Mouse (Mus musculus) kidney, postnatal 0 days (tissue): Measurements from ENCODE around the gene Hook1. TPM values are rescaled to one million over a fixed set of nuclear protein-coding genes. Genes with fewer than 3 reads are reported as not detected.
"Not testable (repeated sequence)": the region's sequence is repeated elsewhere in the genome, so short reads cannot be mapped to it uniquely, and the experiment has no call there.

Experiments used
- ATAC-seq: fragments of 200-750 bp; cut with Nextera tagmentation; replicated peaks from 2 replicates; pipeline ENCODE4 v1.8.0; 2017; ENCODE audit warnings: low read depth, moderate number of reproducible peaks, moderate TSS enrichment, moderate library complexity; ENCODE audit not compliant: low FRiP score
- DNase-seq: peaks from one replicate; pipeline ENCODE4 v3.0.0-alpha.2; 2016; ENCODE audit warnings: low spot score
- H3K27ac ChIP-seq: fragments of 300-500 bp; sonication (generic); 2 replicates; pipeline ENCODE4 v1.5.1; 2014; ENCODE audit warnings: mild to moderate bottlenecking
- H3K27me3 ChIP-seq: fragments of 300-500 bp; sonication (generic); 2 replicates; pipeline ENCODE4 v1.6.1; 2014; ENCODE audit warnings: low read length, mixed read lengths; ENCODE audit not compliant: insufficient read depth
- H3K36me3 ChIP-seq: fragments of 300-500 bp; sonication (generic); 2 replicates; pipeline ENCODE4 v1.6.1; 2014; ENCODE audit warnings: low read length, mixed read lengths; ENCODE audit not compliant: insufficient read depth
- H3K4me1 ChIP-seq: fragments of 300-500 bp; sonication (generic); replicated peaks from 2 replicates; pipeline ENCODE4 v1.6.1; 2014; ENCODE audit warnings: antibody characterized with exemption, low read length, mixed read lengths; ENCODE audit not compliant: insufficient read depth
- H3K4me2 ChIP-seq: fragments of 300-500 bp; sonication (generic); 2 replicates; pipeline ENCODE4 v1.6.1; 2014; ENCODE audit warnings: mild to moderate bottlenecking, low read length, moderate library complexity, mixed read lengths
- H3K4me3 ChIP-seq: fragments of 300-500 bp; sonication (generic); replicated peaks from 2 replicates; pipeline ENCODE4 v1.5.1; 2014; ENCODE audit warnings: low read depth, low read length
- H3K9ac ChIP-seq: fragments of 300-500 bp; sonication (generic); 2 replicates; pipeline ENCODE4 v1.6.1; 2014; ENCODE audit warnings: low read depth, low read length
- H3K9me3 ChIP-seq: fragments of 300-500 bp; sonication (generic); replicated peaks from 2 replicates; pipeline ENCODE4 v1.6.1; 2016; ENCODE audit warnings: low read length, inconsistent platforms, mixed read lengths
- CTCF ChIP-seq: IDR thresholded peaks from 2 replicates; pipeline ENCODE4 v1.5.1; 2016; ENCODE audit warnings: antibody characterized with exemption, low read depth, mild to moderate bottlenecking, moderate library complexity
- WGBS: fragments of 180-500 bp; shearing (Covaris S2); extraction: QIAGEN DNeasy Blood & Tissue Kit; methylation state at CpG from one replicate; pipeline ENCODE4 v1.1.7; 2014; 5-methylcytosine and 5-hydroxymethylcytosine counted together
- polyA plus RNA-seq: library from polyadenylated mRNA; unstranded; fragments of >200 nt; fragmentation: Nextera tagmentation; extraction: Ambion mirVana; gene quantifications from 2 replicates; pipeline ENCODE4 v1.2.1, GENCODE M21; 2015

The Hook1 gene
- polyA plus RNA-seq, 1 experiment from 2014 or later = 25.4 TPM

DNA sequence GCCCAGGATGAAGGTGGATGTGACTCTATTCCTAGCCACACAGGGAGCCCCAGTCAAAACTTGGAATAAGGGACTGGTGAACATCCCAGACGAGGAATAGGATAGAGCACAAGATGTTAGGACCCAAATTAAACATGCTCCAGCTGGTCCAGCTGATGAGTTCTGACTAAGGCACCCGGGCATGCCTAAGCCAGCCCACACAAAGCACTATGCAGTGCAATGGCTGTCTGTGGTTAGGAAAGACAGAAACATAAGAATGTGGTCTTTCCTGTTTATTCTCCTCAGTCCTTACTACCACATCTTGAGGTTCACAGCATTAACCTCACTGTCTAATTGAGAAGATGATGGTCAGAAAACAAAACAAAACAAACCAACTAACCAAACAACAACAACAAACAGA lies 35.7 kb upstream of the Hook1 start:
- TF ChIP-seq CTCF = no peak
- H3K9ac ChIP-seq = no peak overlapping the region
- DNase-seq = no peak
- no peak for ATAC-seq
- H3K27ac ChIP-seq = no peak overlapping the region
- H3K9me3 ChIP-seq = no peaks in the 10 kb centered on the region
- H3K27me3 ChIP-seq = no peaks in the 10 kb centered on the region
- no peak overlapping the region for H3K4me3 ChIP-seq
- no peaks in the 10 kb centered on the region for H3K36me3 ChIP-seq
- 54% methylated on average over 2 of the region's 2 CpGs for whole genome bisulfite sequencing
- H3K4me1 ChIP-seq = no peaks in the 10 kb centered on the region
- no peak overlapping the region for H3K4me2 ChIP-seq

DNA sequence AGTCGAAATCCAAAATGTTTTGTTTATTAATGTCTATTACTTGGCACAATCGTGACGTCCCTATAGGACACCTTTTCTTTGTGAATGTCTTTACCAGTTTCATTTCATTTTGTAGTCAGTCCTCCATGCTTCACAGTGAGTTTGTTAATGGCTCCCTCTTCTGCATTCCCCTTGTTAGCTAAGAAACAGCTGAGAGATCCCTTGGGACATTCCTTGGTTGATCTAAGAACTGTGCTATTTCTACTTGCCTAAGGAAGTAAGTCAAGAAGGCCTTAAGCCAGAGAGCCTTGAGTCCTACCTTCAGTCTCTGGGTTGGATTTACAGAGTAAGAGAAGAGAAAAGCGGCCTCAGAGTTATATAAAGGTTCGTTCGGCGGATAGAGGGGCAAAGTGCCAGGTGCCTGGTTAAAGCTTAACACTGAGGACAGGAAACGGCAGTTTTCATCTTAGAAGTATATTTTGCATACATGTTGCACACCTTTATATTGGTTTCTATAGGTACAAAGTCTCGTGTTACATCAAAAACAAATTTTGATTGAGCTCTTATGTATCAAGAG lies 33.2 kb upstream of the Hook1 start:
- DNase-seq (peak; percentile 30), ATAC-seq (peak; percentile 69; the same call in 1 of the 2 replicates)
- no peak overlapping the region for H3K4me3 ChIP-seq
- H3K27me3 ChIP-seq = no peaks in the 10 kb centered on the region
- no peaks in the 10 kb centered on the region for H3K4me1 ChIP-seq
- 63% methylated on average over 9 of the region's 9 CpGs for WGBS
- H3K36me3 ChIP-seq = no peaks in the 10 kb centered on the region
- H3K27ac ChIP-seq = peak overlapping the region; percentile 80
- no peak overlapping the region for H3K4me2 ChIP-seq
- H3K9ac ChIP-seq = no peak overlapping the region
- TF ChIP-seq CTCF = no peak
- H3K9me3 ChIP-seq = no peaks in the 10 kb centered on the region

DNA sequence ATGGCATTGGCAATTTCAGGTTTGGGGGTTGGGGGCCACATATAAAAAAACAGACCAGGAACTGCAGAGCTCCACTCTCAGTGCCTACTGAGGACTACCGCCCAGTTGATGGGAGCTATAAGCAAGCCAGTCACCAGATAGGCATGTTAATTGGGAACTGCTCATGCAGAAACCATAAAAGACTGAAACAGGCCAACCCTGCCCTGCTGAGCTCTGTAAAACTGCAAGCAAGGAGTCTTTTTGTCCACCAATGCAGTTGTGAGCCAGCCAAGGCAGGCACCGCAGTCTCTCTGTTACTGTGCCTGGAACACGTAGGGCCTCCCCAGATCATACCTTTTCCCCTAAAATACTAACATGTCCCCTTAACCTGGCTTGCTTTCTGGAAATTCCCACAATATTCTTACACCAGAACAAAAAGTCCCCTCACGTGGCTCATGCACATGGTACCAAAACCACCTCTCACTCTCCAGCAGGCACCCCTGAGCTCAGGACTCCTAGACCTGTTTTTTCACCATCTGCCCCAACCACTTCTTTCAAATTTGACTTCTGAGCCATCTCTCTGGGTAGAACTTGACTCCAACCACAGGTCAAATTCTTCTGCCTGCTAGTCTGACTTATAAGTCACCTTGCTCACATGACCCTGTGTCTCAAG lies 32.5 kb upstream of the Hook1 start:
- no peak overlapping the region for H3K9ac ChIP-seq
- no peak for TF ChIP-seq CTCF
- peak; percentile 39 for DNase-seq
- ATAC-seq = peak; percentile 96
- H3K36me3 ChIP-seq = no peaks in the 10 kb centered on the region
- no peaks in the 10 kb centered on the region for H3K9me3 ChIP-seq
- H3K4me3 ChIP-seq = no peak overlapping the region
- 54% methylated on average over 4 of the region's 4 CpGs for WGBS
- no peaks in the 10 kb centered on the region for H3K27me3 ChIP-seq
- H3K27ac ChIP-seq = peak overlapping the region; percentile 80
- no peak overlapping the region for H3K4me2 ChIP-seq
- H3K4me1 ChIP-seq = no peaks in the 10 kb centered on the region

DNA sequence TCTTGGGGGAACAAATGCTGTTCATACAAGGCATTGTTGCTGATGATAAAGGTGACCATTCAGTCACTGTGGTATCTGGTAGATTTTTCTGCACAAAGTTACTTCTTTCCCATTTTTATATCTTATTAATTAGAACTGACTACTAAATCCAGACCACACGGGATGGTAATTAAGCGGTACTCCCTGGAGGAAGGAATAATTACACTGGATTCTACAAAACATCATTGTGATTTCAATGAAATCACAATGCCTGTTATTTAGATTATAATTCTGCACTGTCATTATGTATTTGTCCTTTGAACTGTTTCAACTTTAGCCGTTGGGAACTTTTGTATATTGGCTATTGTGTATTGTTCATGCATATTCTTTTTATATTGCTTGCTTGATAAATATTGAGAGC lies 28.3 kb upstream of the Hook1 start:
- no peak overlapping the region for H3K27ac ChIP-seq
- H3K4me3 ChIP-seq = no peak overlapping the region
- no peaks in the 10 kb centered on the region for H3K36me3 ChIP-seq
- H3K27me3 ChIP-seq = no peaks in the 10 kb centered on the region
- TF ChIP-seq CTCF = no peak
- H3K4me1 ChIP-seq = no peaks in the 10 kb centered on the region
- H3K9ac ChIP-seq = no peak overlapping the region
- 80% methylated on average over 3 of the region's 3 CpGs for WGBS
- DNase-seq (no peak), ATAC-seq (no peak)
- no peak overlapping the region for H3K4me2 ChIP-seq
- no peaks in the 10 kb centered on the region for H3K9me3 ChIP-seq

DNA sequence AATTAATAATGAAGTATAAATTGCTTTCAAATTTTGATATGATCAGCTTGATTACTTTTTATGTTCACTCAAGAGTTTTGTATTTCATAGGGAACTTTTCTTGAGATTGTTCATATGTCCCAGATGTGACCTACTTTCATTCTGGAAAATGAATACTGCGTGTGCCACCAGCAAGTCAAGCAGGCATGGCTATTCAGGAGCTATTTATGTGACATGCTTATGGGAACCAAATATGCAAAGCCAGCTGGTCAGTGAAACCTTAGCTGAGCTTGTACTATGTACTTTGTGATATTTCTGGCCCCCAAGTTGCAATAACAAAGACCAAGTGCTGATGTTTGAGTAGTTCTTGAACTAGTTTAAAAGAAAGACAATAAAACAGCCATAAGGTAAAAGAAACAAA lies 19.1 kb upstream of the Hook1 start:
- 73% methylated on average over 1 of the region's 1 CpGs for WGBS
- Histone ChIP-seq H3K9me3 (no peaks in the 10 kb centered on the region), H3K27me3 (no peaks in the 10 kb centered on the region), H3K9ac (no peak overlapping the region), H3K4me3 (no peak overlapping the region), H3K4me2 (no peak overlapping the region), H3K4me1 (no peaks in the 10 kb centered on the region), H3K27ac (no peak overlapping the region), H3K36me3 (no peaks in the 10 kb centered on the region)
- DNase-seq = no peak
- no peak for TF ChIP-seq CTCF
- ATAC-seq = no peak

DNA sequence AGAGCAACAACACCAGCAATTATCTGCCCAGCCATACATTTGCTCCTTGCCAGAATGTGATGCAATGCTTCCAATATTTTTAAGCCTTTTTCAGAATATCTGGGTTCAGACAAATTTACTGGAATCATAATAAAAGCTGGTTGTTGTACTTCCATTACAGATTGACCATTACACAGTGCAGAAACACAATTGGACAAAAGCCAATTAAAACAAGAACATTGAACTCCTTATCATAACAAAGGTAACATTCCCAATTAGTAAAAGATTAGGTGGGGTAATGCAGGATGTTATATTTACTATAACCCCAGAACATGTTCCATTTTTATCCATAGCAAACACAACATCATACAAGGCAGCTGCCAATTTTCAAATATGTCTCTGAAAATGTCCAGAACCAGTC lies 13.7 kb upstream of the Hook1 start:
- H3K4me2 ChIP-seq = no peak overlapping the region
- DNase-seq = no peak
- no peak for TF ChIP-seq CTCF
- ATAC-seq = no peak
- H3K27me3 ChIP-seq = no peaks in the 10 kb centered on the region
- no peaks in the 10 kb centered on the region for H3K9me3 ChIP-seq
- no peaks in the 10 kb centered on the region for H3K4me1 ChIP-seq
- no peaks in the 10 kb centered on the region for H3K36me3 ChIP-seq
- H3K4me3 ChIP-seq = no peak overlapping the region
- H3K9ac ChIP-seq = no peak overlapping the region
- H3K27ac ChIP-seq = no peak overlapping the region

DNA sequence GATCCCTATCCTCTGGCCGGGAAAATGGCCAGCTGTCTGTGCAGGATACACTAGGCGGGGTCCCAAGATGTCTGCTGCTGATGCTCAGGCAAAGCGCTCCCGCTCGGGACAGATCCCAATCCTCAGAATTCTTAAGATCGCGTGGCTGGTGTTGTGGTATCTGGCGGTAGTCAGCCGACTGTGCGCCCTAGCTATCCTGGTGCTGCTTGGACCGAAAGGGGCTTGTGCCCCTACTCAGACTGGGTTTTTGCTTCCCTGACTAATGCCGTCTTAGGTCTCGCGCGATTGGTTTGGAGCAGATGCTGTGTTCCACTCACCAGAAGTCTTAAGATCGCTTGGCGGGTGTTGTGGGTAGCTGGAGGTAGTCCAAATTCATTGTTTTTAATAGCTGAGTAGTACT lies 15.2 kb downstream of the Hook1 start:
- not testable (repeated sequence) for DNase-seq, H3K4me3 ChIP-seq, H3K9me3 ChIP-seq, H3K27me3 ChIP-seq, H3K27ac ChIP-seq, H3K4me2 ChIP-seq, H3K9ac ChIP-seq, H3K4me1 ChIP-seq, ATAC-seq, H3K36me3 ChIP-seq
- 94% methylated on average over 17 of the region's 17 CpGs for WGBS
